Mouse (Mus musculus) c-Kit-positive CD71-positive TER-119-positive erythroid progenitor cells, embryonic 14.5 days (primary cell): ENCODE measurements around the gene Akap17b.
"Not testable (repeated sequence)": the region's sequence is repeated elsewhere in the genome, so short reads cannot be mapped to it uniquely, and the experiment has no call there.

ENCODE experiments used
- DNase-seq: peaks from one replicate; pipeline ENCODE4 v3.0.0-alpha.2; 2013; ENCODE audit warnings: low spot score

The Akap17b gene

GRCm38 (mm10) chrX:36644657-36645551 lies at the start of gene Akap17b:
TSS of gene Akap17b (minus strand) at chrX:36645395.
- peak; percentile 72 for DNase-seq

GRCm38 (mm10) chrX:36691365-36691764 lies 46.2 kb upstream of the Akap17b start:
- no peak for DNase-seq

- no peak for DNase-seq
Observed at GRCm38 (mm10) chrX:36689655-36690054, 44.5 kb upstream of the Akap17b start.

- DNase-seq: no peak
Observed at GRCm38 (mm10) chrX:36676836-36677235, 31.6 kb upstream of the Akap17b start.

GRCm38 (mm10) chrX:36672708-36673107 lies 27.5 kb upstream of the Akap17b start:
- no peak for DNase-seq

- DNase-seq: no peak
Observed at GRCm38 (mm10) chrX:36640046-36640445, 5.1 kb downstream of the Akap17b start.

- no peak for DNase-seq
Observed at GRCm38 (mm10) chrX:36630771-36631170, 14.4 kb downstream of the Akap17b start.

- no peak for DNase-seq
Observed at GRCm38 (mm10) chrX:36628102-36628501, 17.1 kb downstream of the Akap17b start.

- DNase-seq: no peak
Observed at GRCm38 (mm10) chrX:36609117-36609516, 36.1 kb downstream of the Akap17b start.

- no peak for DNase-seq
Observed at GRCm38 (mm10) chrX:36604040-36604439, 41.2 kb downstream of the Akap17b start.

- no peak for DNase-seq
Observed at GRCm38 (mm10) chrX:36602926-36603325, 42.3 kb downstream of the Akap17b start.

GRCm38 (mm10) chrX:36600066-36600465 lies 45.1 kb downstream of the Akap17b start:
- no peak for DNase-seq

GRCm38 (mm10) chrX:36599656-36600055 lies 45.5 kb downstream of the Akap17b start:
- no peak for DNase-seq

GRCm38 (mm10) chrX:36598861-36599344 lies 46.3 kb downstream of the Akap17b start:
- DNase-seq: no peak

- peak; percentile 30 for DNase-seq
Observed at GRCm38 (mm10) chrX:36598390-36598810, 46.8 kb downstream of the Akap17b start.

- DNase-seq: peak; percentile 77
Observed at GRCm38 (mm10) chrX:36597707-36598389, 47.3 kb downstream of the Akap17b start, which contains the start of gene Pgrmc1. TSS of gene Pgrmc1 (plus strand) at chrX:36598206.

GRCm38 (mm10) chrX:36596483-36597120 lies 48.6 kb downstream of the Akap17b start:
- not testable (repeated sequence) for DNase-seq

GRCm38 (mm10) chrX:36595247-36595646 lies 49.9 kb downstream of the Akap17b start:
- no peak for DNase-seq

GRCm38 (mm10) chrX:36591539-36591938 lies 53.7 kb downstream of the Akap17b start:
- no peak for DNase-seq

- no peak for DNase-seq
Observed at GRCm38 (mm10) chrX:36591120-36591519, 54.1 kb downstream of the Akap17b start.

GRCm38 (mm10) chrX:36590266-36590665 lies 54.9 kb downstream of the Akap17b start:
- no peak for DNase-seq
